Mouse (Mus musculus): Measurements from ENCODE around the gene Olfr933. TPM values are rescaled to one million over a fixed set of nuclear protein-coding genes. Genes with fewer than 3 reads are reported as not detected.

Gene Olfr933
- total RNA-seq (2021) = under 1 TPM in 1 of 2 experiments, not detected in 1; 0.11 TPM
- long read RNA-seq, experiment 1 = 0 reads
- long read RNA-seq, experiment 2 = 0 reads

DNA sequence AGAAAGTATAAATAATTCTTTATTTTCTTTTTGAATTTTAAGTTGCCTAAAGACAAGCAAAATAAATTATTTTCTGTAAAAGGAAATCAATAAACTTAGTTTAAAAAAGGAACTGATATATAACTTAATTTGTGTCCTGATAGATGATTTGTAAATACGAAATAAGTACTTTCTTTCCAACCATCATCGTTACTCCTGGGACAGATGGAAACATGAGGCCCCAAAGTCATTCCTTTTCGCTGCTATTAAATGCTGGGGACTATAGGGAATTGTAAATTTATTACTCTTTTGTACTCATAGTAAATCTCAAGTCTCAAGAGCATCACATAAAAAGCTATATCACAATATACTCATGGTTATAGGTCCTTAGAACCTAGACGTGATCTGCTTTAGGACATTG, at the start of gene Olfr933:
TSS of gene Olfr933 (plus strand) at position 301 of the 400 bp plus-strand sequence.
- DNase-seq (ENCODE audit: low spot score in 2 of 2) = no peak

DNA sequence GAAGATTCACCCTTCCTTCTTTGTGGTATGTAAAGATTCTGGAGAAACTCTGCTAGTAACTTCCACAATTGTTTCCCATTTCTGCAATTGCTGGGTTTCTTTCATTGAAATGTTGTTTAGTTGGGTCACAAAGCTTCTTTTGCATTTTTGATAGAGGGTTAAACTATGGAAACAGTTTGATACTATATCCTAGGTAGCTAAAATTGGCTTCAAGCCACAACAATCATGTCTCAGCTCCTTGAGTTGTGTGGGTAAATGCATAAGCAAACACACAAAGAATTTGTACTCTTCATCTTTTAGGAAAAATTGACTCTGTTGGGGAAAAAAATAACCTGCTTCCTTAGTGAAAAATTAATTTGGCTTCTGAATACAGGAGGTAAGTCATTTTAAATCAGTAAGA, 42.6 kb upstream of the Olfr933 start, which contains the start of gene Olfr930:
TSS of gene Olfr930 (plus strand) at position 301 of the 400 bp plus-strand sequence.
- no peak for DNase-seq (ENCODE audit: low spot score in 2 of 2)

DNA sequence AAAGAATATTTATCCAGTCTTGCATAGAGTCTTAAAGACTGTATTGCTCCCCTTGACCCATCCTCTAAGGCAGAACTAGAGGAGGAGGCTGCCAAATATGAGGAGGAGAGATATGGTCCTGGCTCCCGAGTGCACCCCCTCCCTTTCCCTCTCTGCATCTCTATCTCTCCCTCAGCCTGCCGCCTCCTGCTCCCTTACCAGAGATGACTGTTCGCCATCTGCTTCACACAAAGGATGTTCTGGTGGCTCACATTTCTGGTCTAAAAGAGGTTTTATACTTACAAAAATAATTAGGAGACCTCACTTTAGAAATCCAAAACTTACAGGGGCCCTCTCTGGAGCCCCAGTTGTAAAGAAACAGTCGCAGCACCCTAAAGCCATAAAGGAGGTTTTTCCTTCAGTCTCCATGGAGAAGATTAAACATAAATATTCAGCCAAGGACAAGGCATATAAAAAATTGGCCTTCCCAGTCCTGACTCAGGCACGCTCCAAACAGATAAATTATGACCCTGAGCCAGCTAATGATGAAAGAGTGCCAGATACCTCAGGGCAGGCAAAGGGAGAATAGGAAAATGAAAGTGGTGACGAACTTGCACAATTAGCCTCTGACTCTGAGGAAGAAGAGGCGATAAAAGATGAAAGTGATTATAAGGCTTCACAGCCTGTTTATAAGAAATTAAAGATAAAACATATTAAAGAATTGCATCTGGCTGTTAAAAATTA, 18.6 kb upstream of the Olfr933 start:
- DNase-seq (ENCODE audit: low spot score in 2 of 2) = no peak

DNA sequence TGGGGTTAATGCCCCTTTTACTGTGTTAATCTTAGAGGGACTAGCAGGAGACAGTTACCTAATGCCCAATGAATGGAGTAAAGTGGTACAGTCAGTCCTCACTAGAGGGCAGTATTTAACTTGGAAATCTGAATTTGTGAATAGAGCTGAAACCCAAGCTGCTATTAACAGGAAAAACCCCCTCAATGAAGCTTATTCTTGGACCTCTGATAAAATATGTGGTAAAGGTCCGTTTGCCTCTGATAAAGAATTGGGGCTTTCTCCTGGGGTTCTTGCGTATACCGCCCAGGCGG, 18.0 kb upstream of the Olfr933 start:
- no peak for DNase-seq (ENCODE audit: low spot score in 2 of 2)

DNA sequence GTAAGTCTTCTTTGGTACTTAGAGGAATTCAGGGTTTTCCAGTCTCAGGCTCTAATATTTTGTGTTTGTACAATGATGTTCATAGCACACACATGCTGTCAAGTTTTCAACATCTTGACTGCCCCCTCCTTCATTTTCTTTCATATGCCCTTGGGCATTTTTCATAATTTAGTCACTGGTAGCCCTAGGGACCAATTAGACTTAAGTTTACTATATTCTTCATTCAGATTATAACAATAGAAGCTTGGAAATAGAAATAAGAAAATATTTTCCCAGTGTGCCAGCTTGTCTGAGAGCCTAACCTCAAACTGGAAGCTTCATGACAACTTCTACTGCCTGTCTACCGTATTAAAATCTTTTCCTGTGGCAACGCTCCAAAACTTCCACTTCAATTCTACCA, 16.1 kb downstream of the Olfr933 start, which contains the start of gene Olfr934:
TSS of gene Olfr934 (minus strand) at position 101 of the 400 bp plus-strand sequence.
- no peak for DNase-seq (ENCODE audit: low spot score in 2 of 2)

DNA sequence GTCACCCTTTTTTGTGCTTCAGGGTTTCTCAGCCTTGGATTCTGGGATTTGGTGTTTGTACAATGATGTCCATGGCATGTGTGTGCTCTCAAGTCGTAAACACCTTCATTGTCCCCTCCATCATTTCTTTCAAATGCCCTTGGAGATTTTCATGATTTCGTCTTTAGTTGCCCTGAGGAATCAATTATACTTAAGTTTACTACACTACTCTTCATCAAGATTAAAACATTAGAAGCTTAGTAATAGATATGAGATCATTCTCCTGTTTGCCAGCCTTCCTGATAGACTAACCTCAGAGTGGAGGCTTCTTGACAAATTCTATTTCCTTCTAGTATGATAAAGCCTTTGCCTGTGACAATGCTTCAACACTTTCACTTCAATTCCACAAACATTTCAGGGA, 27.5 kb downstream of the Olfr933 start, which contains the start of gene Olfr935:
TSS of gene Olfr935 (minus strand) at position 101 of the 400 bp plus-strand sequence.
- no peak for DNase-seq (ENCODE audit: low spot score in 2 of 2)

DNA sequence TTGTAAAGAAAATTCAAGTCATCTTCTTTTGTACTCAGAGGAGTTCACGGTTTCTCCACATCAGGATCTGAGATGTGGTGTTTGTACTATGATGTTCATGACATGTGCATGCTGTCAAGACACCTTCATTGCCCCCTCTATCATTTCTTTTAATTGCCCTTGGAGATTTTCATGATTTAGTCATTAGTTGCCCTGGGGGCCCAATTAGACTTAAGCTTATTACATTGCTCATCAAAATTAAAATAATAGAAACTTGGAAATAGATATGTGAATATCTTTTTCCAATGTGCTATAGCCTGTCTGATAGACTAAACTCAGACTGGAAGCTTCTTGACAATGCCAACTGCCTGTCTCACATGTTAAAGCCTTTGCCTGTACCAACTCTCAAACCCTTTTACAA, 51.2 kb downstream of the Olfr933 start, which contains the start of gene Olfr146:
TSS of gene Olfr146 (minus strand) at position 101 of the 400 bp plus-strand sequence.
- no peak for DNase-seq (ENCODE audit: low spot score in 2 of 2)

Other genes starting within 250 kb of the Olfr933 start
- under 1 TPM; 0.48 to 0.51 TPM for gene Olfr920, start 220.0 kb upstream of the Olfr933 start, total RNA-seq (2021)
- not detected for gene Olfr921, start 199.2 kb upstream of the Olfr933 start, total RNA-seq (2021)
- gene Olfr922, start 157.7 kb upstream of the Olfr933 start, total RNA-seq (2021) = not detected
- gene Olfr923, start 145.8 kb upstream of the Olfr933 start, total RNA-seq (2021) = not detected
- not detected for gene Olfr924, start 127.9 kb upstream of the Olfr933 start, total RNA-seq (2021)
- not detected for gene Olfr26, start 117.3 kb upstream of the Olfr933 start, total RNA-seq (2021)
- not detected for gene Olfr926, start 95.2 kb upstream of the Olfr933 start, total RNA-seq (2021)
- not detected for gene Olfr930, start 42.5 kb upstream of the Olfr933 start, total RNA-seq (2021)
- gene Olfr934, start 16.0 kb downstream of the Olfr933 start, total RNA-seq (2021) = not detected
- gene Olfr935, start 27.4 kb downstream of the Olfr933 start, total RNA-seq (2021) = not detected
- gene Olfr146, start 51.1 kb downstream of the Olfr933 start, total RNA-seq (2021) = not detected
- not detected for gene Olfr937, start 92.6 kb downstream of the Olfr933 start, total RNA-seq (2021)
- not detected for gene Olfr938, start 106.6 kb downstream of the Olfr933 start, total RNA-seq (2021)
- gene Olfr27, start 155.8 kb downstream of the Olfr933 start, total RNA-seq (2021) = not detected
- gene Olfr943, start 194.0 kb downstream of the Olfr933 start, total RNA-seq (2021) = not detected
- gene Olfr944, start 229.6 kb downstream of the Olfr933 start, total RNA-seq (2021) = not detected

All from adrenal gland, postnatal 4 days (tissue).